Mouse (Mus musculus) gonadal fat pad, adult 2 months (tissue): ENCODE results near the gene Gpt2. TPM values are rescaled to one million over a fixed set of nuclear protein-coding genes. Genes with fewer than 3 reads are reported as not detected.

Source experiments
- DNase-seq: peaks from one replicate; pipeline ENCODE4 v3.0.0-alpha.2; 2012; ENCODE audit warnings: low read depth
- polyA plus RNA-seq: library from polyadenylated mRNA; depleted of rRNA; stranded (reverse); fragments of >200 nt; gene quantifications from 2 replicates; pipeline ENCODE4 v1.2.3, GENCODE M21; 2012

Gpt2 gene
- polyA plus RNA-seq, 1 experiment: 86.5 TPM

GRCm38 (mm10) chr8:85526105-85526504 lies 33.7 kb downstream of the Gpt2 start:
- no peak for DNase-seq

DNA sequence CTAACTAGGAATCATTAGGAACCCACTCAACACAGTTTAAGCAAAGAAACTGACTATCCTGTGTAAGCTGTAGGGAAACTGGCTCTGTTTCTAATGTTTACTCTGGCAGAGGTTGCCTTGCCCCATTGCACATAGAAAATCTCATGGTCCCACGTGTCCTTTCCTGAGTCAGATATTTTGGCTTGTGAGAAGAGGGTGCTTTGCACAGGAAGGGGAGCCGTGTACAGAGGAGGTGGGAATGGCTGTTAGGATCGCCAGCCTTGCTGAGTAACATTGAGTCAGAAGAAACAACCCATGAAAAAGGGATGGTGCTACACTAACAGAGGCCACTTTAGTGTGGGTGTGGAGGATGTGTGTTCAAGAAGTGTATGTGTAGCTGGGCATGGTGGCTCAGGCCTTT lies 36.6 kb downstream of the Gpt2 start:
- DNase-seq: no peak

GRCm38 (mm10) chr8:85530717-85531116 lies 38.3 kb downstream of the Gpt2 start:
- DNase-seq: no peak

GRCm38 (mm10) chr8:85531471-85531870 lies 39.1 kb downstream of the Gpt2 start:
- DNase-seq: no peak

GRCm38 (mm10) chr8:85532843-85533242 lies 40.5 kb downstream of the Gpt2 start:
- no peak for DNase-seq

GRCm38 (mm10) chr8:85533434-85533833 lies 41.1 kb downstream of the Gpt2 start:
- no peak for DNase-seq

- DNase-seq: peak; percentile 97
Observed at GRCm38 (mm10) chr8:85534163-85534562, 41.8 kb downstream of the Gpt2 start.

- no peak for DNase-seq
Observed at GRCm38 (mm10) chr8:85536332-85536731, 44.0 kb downstream of the Gpt2 start.

DNA sequence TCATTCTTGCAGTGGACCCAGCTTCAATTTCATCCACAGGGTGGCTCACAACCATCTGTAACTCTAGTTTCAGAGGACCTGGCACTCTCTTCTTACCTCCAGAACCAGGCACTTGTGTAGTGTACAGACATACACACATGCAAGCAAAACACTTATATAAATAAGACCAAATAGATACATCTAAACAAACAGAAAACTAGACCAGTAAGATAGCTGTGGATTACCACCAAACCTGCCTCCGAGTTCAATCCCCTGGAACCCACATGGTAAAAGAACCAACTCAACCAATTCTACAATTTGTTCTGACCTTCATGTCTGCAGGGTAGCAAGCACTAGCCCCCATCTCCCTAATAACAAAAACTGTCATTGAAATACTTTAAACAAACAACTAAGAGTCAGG lies 59.6 kb downstream of the Gpt2 start:
- no peak for DNase-seq

- DNase-seq: no peak
Observed at GRCm38 (mm10) chr8:85554391-85555180, 62.2 kb downstream of the Gpt2 start.

DNA sequence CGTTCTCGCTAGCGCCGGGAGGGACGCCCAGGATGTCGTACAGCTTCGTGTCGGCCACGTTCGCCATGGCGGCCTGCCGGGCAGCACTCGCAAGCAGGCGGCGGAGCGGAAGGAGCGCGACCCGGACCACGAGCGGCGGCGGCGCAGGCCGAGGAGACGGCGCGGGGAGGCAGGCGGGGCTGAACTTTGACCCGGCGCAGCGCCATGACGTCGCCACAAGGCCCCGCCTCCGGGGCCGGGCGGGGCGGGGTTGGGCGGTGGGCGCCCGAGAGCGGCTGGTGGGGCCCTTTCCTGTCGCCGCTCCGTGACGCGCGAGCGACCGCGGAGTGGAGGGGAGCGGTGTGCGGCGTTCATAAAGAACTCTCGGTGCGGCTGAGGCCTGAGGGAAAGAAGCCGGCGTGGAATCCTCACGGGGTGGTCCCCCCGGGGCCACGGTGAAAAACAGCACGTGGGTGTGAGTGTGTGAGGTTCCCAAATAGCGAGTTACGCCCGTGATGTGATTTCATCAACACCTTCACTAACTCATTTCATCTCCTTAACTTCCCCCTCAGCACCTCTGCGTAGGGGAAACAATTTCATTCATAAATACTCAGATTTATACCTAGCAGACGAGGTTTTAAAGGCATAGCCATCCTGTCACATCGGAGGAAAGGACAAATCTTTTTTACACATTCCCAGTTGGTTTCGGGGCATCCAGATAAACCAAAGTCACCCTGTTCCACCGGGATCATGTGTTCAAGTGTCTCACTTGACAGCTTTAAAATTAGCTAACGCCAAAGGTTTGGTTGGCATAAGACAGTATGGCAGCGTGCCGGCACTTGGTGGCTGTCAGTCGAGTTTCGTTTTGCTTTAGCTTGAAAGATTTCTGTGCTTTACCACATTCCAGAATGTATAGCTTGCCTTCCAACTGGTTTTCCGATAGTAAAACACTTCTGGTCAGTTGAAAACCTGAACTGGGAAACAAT lies 63.1 kb downstream of the Gpt2 start, which contains the start of gene Dnaja2:
Gene Dnaja2, minus strand, starts transcription at position 164 of the 965 bp plus-strand sequence.
- DNase-seq: no peak

GRCm38 (mm10) chr8:85556986-85557600 lies 64.7 kb downstream of the Gpt2 start:
- DNase-seq: no peak

DNA sequence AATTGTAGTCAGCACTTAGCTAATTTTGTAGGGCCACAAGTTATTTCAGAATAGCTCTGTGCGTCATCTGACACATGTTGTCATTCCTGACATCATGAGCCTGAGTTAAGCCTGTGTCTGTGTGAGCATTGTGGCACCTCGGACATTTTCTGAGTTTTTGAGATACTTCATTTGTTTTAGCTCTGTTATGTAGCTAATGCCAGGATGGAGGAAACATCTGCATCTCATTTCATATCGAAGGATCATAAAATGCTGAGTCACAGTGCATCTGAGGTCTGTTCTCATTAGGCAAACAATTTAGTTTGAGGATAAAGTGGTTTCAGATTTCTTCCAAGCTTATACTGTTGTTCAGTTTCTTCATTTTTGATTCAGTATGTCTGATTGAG lies 65.2 kb downstream of the Gpt2 start:
- no peak for DNase-seq

- no peak for DNase-seq
Observed at GRCm38 (mm10) chr8:85559201-85559600, 66.8 kb downstream of the Gpt2 start.

GRCm38 (mm10) chr8:85559966-85560365 lies 67.6 kb downstream of the Gpt2 start:
- no peak for DNase-seq

- no peak for DNase-seq
Observed at GRCm38 (mm10) chr8:85563336-85563735, 71.0 kb downstream of the Gpt2 start.

DNA sequence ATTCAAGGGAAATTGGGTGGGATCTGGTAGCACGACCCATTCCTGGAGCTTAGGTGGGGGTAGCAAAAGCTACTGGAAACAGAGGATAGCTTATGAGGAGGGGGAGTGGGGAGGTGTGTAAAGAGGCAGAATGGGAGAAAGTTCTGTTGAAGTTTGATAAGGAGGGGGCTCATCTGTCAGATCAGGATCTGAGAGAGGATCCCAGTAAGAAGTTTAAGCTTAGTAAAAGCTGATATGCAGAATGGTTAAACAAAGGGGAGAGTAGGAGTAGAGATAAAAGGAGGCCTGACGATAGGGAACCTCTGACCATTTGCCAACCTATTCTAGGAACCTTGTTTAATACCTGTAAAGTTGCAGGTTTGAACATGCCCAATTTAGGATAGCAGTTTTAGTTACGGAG lies 72.8 kb downstream of the Gpt2 start:
- no peak for DNase-seq

GRCm38 (mm10) chr8:85567801-85568200 lies 75.4 kb downstream of the Gpt2 start:
- DNase-seq: no peak

DNA sequence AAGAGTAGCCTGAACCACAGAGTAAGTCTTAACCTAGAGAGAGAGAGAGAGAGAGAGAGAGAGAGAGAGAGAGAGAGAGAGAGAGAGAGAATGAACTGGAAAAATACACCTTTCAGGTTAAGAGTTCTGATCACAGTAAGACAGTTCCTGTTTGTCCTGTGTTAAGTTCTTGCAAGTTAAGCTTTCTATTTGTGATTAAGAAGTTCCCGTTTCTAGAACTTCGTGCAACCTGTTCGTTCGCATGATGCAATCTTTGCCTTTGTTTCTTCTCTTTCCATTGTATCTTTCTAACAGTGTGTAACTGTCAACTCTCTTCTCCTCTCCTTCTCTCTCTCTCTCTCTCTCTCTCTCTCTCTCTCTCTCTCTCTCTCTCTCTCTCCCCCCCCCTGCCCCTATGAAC lies 78.1 kb downstream of the Gpt2 start:
- no peak for DNase-seq

DNA sequence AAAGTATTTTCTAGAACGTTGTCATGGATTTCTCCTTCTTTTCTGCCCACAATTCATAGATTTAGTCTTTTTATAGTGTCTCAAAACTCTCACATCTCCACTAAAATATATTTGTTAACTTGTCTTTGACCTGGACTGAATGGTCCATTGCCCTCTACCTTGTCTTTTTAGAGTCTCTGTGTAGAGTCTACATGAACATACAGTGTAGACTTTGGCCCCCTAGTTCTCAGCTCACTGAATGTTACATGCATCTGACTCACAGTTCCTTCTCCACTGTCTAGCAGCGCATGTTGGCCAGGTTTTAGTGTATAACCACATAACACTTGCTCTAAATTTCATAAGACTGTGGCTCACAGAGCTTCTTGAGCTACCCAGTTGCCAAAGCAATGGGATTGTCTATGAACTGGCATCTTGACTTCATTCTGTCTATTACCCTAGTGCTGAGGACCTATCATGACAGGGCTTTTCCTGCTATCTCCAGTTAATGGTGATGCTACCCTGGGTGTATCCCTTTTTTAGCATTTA lies 81.7 kb downstream of the Gpt2 start:
- no peak for DNase-seq
